Mouse (Mus musculus): ENCODE measurements at regions not wholly inside any gene's neighbourhood (a gene's known extent, or its start where the extent isn't known, plus 50 kb on each side); places are given as distances from the start of the nearest gene placed in this dataset.

- Histone ChIP-seq H3K4me2 (ENCODE audit: low read depth, low read length) (no peak overlapping the region), H3K36me3 (ENCODE audit: control insufficient read depth, insufficient read depth) (no peaks in the 10 kb centered on the region), H3K27ac (ENCODE audit: low read length) (no peak overlapping the region), H3K27me3 (ENCODE audit: control insufficient read depth, insufficient read depth, low read length) (no peaks in the 10 kb centered on the region), H3K4me3 (ENCODE audit: low read length) (no peak overlapping the region), H3K4me1 (ENCODE audit: control insufficient read depth, insufficient read depth, low read length) (no peaks in the 10 kb centered on the region), H3K9ac (ENCODE audit: low read length) (no peak overlapping the region), H3K9me3 (replicated peaks; ENCODE audit: control insufficient read depth, low read length) (no peaks in the 10 kb centered on the region)
- ATAC-seq (replicated peaks; ENCODE audit: extremely low read depth, insufficient read depth, low FRiP score): no peak
- 14% methylated on average over 10 of the region's 10 CpGs for WGBS
Observed at GRCm38 (mm10) chr8:114081049-114081756, 52.2 kb upstream of the Nudt7 start.

GRCm38 (mm10) chr8:114081757-114082059 lies 51.6 kb upstream of the Nudt7 start:
- H3K9ac ChIP-seq (ENCODE audit: low read length): no peak overlapping the region

More at GRCm38 (mm10) chr8:114081757-114082059, 51.6 kb upstream of the Nudt7 start:
- Histone ChIP-seq H3K9me3 (replicated peaks; ENCODE audit: control insufficient read depth, low read length) (no peaks in the 10 kb centered on the region), H3K27ac (ENCODE audit: low read length) (no peak overlapping the region), H3K27me3 (ENCODE audit: control insufficient read depth, insufficient read depth, low read length) (no peaks in the 10 kb centered on the region), H3K4me1 (ENCODE audit: control insufficient read depth, insufficient read depth, low read length) (no peaks in the 10 kb centered on the region), H3K4me3 (ENCODE audit: low read length) (no peak overlapping the region), H3K36me3 (ENCODE audit: control insufficient read depth, insufficient read depth) (no peaks in the 10 kb centered on the region), H3K4me2 (ENCODE audit: low read depth, low read length) (no peak overlapping the region)
- 64% methylated on average over 3 of the region's 3 CpGs for WGBS
- no peak for ATAC-seq (replicated peaks; ENCODE audit: extremely low read depth, insufficient read depth, low FRiP score)

Data from heart, embryonic 16.5 days (tissue).